Mouse (Mus musculus): Measurements from ENCODE around the gene Stat2.
A peak's percentile ranks its signal among the peaks of the same experiment; 100 is the strongest.

The Stat2 gene

DNA sequence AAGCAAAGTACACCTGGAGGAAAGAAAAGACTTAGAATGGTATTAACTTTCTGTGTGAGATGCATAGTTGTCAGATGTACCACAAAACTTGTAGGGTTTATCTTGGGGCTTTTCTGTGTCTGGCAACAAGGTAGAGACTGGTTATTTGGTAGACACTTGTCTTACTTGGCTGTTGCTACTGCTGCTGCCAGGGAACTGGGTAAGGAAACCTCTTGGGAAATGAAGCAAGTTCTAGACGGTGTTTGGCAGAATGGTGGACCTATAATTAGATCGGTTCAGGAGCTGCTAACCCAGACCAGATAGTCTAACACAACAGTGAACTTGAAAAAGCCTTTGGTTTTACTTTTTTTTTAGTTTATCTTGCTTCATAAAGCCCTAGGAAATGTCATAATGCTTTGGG is 68.6 kb downstream of the Stat2 start:
- DNase-seq (ENCODE audit: low read depth, low spot score) = peak; percentile 83

DNA sequence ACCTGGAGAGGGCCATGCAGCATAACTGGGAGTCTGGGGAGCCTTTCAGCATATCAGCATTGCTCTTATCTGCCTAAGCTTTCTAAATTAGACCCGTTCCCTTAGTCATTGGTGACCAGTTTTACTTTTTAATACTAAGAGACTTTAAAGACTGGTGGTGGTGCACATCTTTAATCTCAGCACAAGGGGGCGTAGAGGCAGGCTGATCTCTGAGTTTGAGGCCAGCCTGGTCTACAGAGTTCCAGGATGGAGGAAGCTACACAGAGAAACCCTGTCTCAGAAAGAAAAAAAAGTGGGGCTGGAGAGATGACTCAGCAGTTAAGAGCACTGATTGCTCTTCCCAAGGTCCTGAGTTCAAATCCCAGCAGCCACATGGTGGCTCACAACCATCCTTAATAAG is 69.9 kb downstream of the Stat2 start:
- no peak for DNase-seq (ENCODE audit: low read depth, low spot score)
